Mouse (Mus musculus) lung, embryonic 16.5 days (tissue): ENCODE data around the gene Cipc. TPM values are rescaled to one million over a fixed set of nuclear protein-coding genes. Genes with fewer than 3 reads are reported as not detected.
A peak's percentile ranks its signal among the peaks of the same experiment; 100 is the strongest.

Experiments
- ATAC-seq: fragments of 200-750 bp; cut with Nextera tagmentation; 2 replicates; pipeline ENCODE4 v1.8.0; 2017; ENCODE audit warnings: low read depth, mild to moderate bottlenecking, moderate library complexity
- H3K27ac ChIP-seq: fragments of 300-500 bp; sonication (generic); 2 replicates; pipeline ENCODE4 v1.5.1; 2014; ENCODE audit warnings: mild to moderate bottlenecking, control low read depth, low read length
- H3K27me3 ChIP-seq: fragments of 300-500 bp; sonication (generic); 2 replicates; pipeline ENCODE4 v1.6.1; 2014; ENCODE audit warnings: low read depth, low read length, mixed read lengths; ENCODE audit not compliant: control insufficient read depth, insufficient read depth
- H3K36me3 ChIP-seq: fragments of 300-500 bp; sonication (generic); 2 replicates; pipeline ENCODE4 v1.6.1; 2014; ENCODE audit warnings: low read length; ENCODE audit not compliant: control insufficient read depth, insufficient read depth
- H3K4me1 ChIP-seq: fragments of 300-500 bp; sonication (generic); replicated peaks from 2 replicates; pipeline ENCODE4 v1.6.1; 2014; ENCODE audit warnings: low read length, mixed read lengths; ENCODE audit not compliant: control insufficient read depth, insufficient read depth
- H3K4me2 ChIP-seq: fragments of 300-500 bp; sonication (generic); 2 replicates; pipeline ENCODE4 v1.6.1; 2014; ENCODE audit warnings: low read depth, low read length, control low read depth
- H3K4me3 ChIP-seq: fragments of 300-500 bp; sonication (generic); 2 replicates; pipeline ENCODE4 v1.5.1; 2014; ENCODE audit warnings: mild to moderate bottlenecking, low read length, control low read depth
- H3K9ac ChIP-seq: fragments of 300-500 bp; sonication (generic); 2 replicates; pipeline ENCODE4 v1.6.1; 2014; ENCODE audit warnings: low read length, control low read depth
- H3K9me3 ChIP-seq: fragments of 300-500 bp; sonication (generic); 2 replicates; pipeline ENCODE4 v1.6.1; 2016; ENCODE audit warnings: low read length; ENCODE audit not compliant: control insufficient read depth
- WGBS: fragments of 180-500 bp; shearing (Covaris S2); extraction: QIAGEN DNeasy Blood & Tissue Kit; methylation state at CpG from one replicate; pipeline ENCODE4 v1.1.7; 2014; 5-methylcytosine and 5-hydroxymethylcytosine counted together
- polyA plus RNA-seq: library from polyadenylated mRNA; unstranded; fragments of >200 nt; fragmentation: Nextera tagmentation; extraction: Ambion mirVana; gene quantifications from 2 replicates; pipeline ENCODE4 v1.2.1, GENCODE M21; 2015

Gene Cipc
- 18.9 and 20.2 TPM in 2 replicates for polyA plus RNA-seq

GRCm38 (mm10) chr12:86946862-86947574, at the start of gene Cipc:
Cipc (plus strand) TSS chr12:86947043.
- H3K27me3 ChIP-seq = no peaks in the 10 kb centered on the region
- no peaks in the 10 kb centered on the region for H3K36me3 ChIP-seq
- peaks cover 24% of the 10 kb centered on the region for H3K4me1 ChIP-seq
- peak within 1 kb of the TSS; percentile 78 for H3K4me3 ChIP-seq
- H3K9ac ChIP-seq = peak within 1 kb of the TSS; percentile 94
- peak; percentile 98 for ATAC-seq
- peak within 1 kb of the TSS; percentile 100 for H3K27ac ChIP-seq
- WGBS = under 1% methylated on average over 62 of the region's 64 CpGs
- H3K9me3 ChIP-seq = no peaks in the 10 kb centered on the region
- H3K4me2 ChIP-seq = peak within 1 kb of the TSS; percentile 90

- 55% methylated on average over 7 of the region's 7 CpGs for WGBS
- no peaks in the 10 kb centered on the region for H3K36me3 ChIP-seq
- H3K27me3 ChIP-seq = no peaks in the 10 kb centered on the region
- peak overlapping the region; percentile 56; the same call in 1 of the 2 replicates for H3K9ac ChIP-seq
- peak overlapping the region; percentile 100 for H3K27ac ChIP-seq
- no peaks in the 10 kb centered on the region for H3K9me3 ChIP-seq
- H3K4me3 ChIP-seq = no peak overlapping the region
- no peak overlapping the region for H3K4me2 ChIP-seq
- peaks cover 74% of the 10 kb centered on the region for H3K4me1 ChIP-seq
- no peak for ATAC-seq
These were observed 49.0 kb upstream of the Cipc start for GRCm38 (mm10) chr12:86897769-86898273.

- no peak for ATAC-seq
- Histone ChIP-seq H3K27ac (peak overlapping the region; percentile 100), H3K9ac (peak overlapping the region; percentile 54; the same call in 1 of the 2 replicates), H3K27me3 (no peaks in the 10 kb centered on the region), H3K4me2 (no peak overlapping the region), H3K36me3 (no peaks in the 10 kb centered on the region), H3K4me1 (peaks cover 67% of the 10 kb centered on the region), H3K4me3 (no peak overlapping the region), H3K9me3 (no peaks in the 10 kb centered on the region)
- 65% methylated on average over 3 of the region's 3 CpGs for WGBS
These were observed 48.4 kb upstream of the Cipc start for GRCm38 (mm10) chr12:86898448-86898847.

- peak overlapping the region; percentile 5 for H3K4me2 ChIP-seq
- no peaks in the 10 kb centered on the region for H3K9me3 ChIP-seq
- 31% methylated on average over 11 of the region's 11 CpGs for WGBS
- no peaks in the 10 kb centered on the region for H3K27me3 ChIP-seq
- ATAC-seq = peak; percentile 54
- no peak overlapping the region for H3K4me3 ChIP-seq
- H3K27ac ChIP-seq = peak overlapping the region; percentile 100
- H3K9ac ChIP-seq = peak overlapping the region; percentile 26; the same call in 1 of the 2 replicates
- H3K4me1 ChIP-seq = peaks cover 64% of the 10 kb centered on the region
- H3K36me3 ChIP-seq = no peaks in the 10 kb centered on the region
These were observed 47.2 kb upstream of the Cipc start for GRCm38 (mm10) chr12:86899461-86900179.

GRCm38 (mm10) chr12:86903828-86904806, 42.7 kb upstream of the Cipc start:
- H3K4me1 ChIP-seq = peaks cover 31% of the 10 kb centered on the region
- H3K4me2 ChIP-seq = no peak overlapping the region
- no peak overlapping the region for H3K4me3 ChIP-seq
- H3K9me3 ChIP-seq = no peaks in the 10 kb centered on the region
- no peaks in the 10 kb centered on the region for H3K36me3 ChIP-seq
- no peak for ATAC-seq
- no peak overlapping the region for H3K27ac ChIP-seq
- 65% methylated on average over 11 of the region's 11 CpGs for WGBS
- no peaks in the 10 kb centered on the region for H3K27me3 ChIP-seq
- H3K9ac ChIP-seq = no peak overlapping the region

- Histone ChIP-seq H3K9ac (no peak overlapping the region), H3K27me3 (no peaks in the 10 kb centered on the region), H3K4me2 (no peak overlapping the region), H3K9me3 (no peaks in the 10 kb centered on the region), H3K4me3 (no peak overlapping the region), H3K27ac (no peak overlapping the region), H3K36me3 (no peaks in the 10 kb centered on the region), H3K4me1 (peaks cover 20% of the 10 kb centered on the region)
- 15% methylated on average over 4 of the region's 4 CpGs for WGBS
- peak; percentile 47 for ATAC-seq
These were observed 41.6 kb upstream of the Cipc start for GRCm38 (mm10) chr12:86905203-86905602.

- Histone ChIP-seq H3K27me3 (no peaks in the 10 kb centered on the region), H3K27ac (no peak overlapping the region), H3K9me3 (no peaks in the 10 kb centered on the region), H3K4me3 (no peak overlapping the region), H3K36me3 (no peaks in the 10 kb centered on the region), H3K9ac (no peak overlapping the region), H3K4me1 (peaks cover 13% of the 10 kb centered on the region), H3K4me2 (no peak overlapping the region)
- peak; percentile 16; the same call in 1 of the 2 replicates for ATAC-seq
- WGBS = 51% methylated on average over 7 of the region's 7 CpGs
These were observed 41.0 kb upstream of the Cipc start for GRCm38 (mm10) chr12:86905876-86906275.

- peaks cover 11% of the 10 kb centered on the region; the same call in 1 of the 2 replicates for H3K4me1 ChIP-seq
- no peak overlapping the region for H3K9ac ChIP-seq
- no peak overlapping the region for H3K4me2 ChIP-seq
- H3K9me3 ChIP-seq = no peaks in the 10 kb centered on the region
- no peaks in the 10 kb centered on the region for H3K36me3 ChIP-seq
- no peak overlapping the region for H3K27ac ChIP-seq
- 2% methylated on average over 15 of the region's 15 CpGs for WGBS
- no peaks in the 10 kb centered on the region for H3K27me3 ChIP-seq
- H3K4me3 ChIP-seq = no peak overlapping the region
- ATAC-seq = peak; percentile 75
These were observed 40.4 kb upstream of the Cipc start for GRCm38 (mm10) chr12:86906395-86906794.
